Mouse (Mus musculus): ENCODE measurements around the gene Glis1. TPM values are rescaled to one million over a fixed set of nuclear protein-coding genes. Genes with fewer than 3 reads are reported as not detected.
A peak's percentile ranks its signal among the peaks of the same experiment; 100 is the strongest.

The Glis1 gene
- total and polyA plus RNA-seq, 2 experiments from 2014 or later, result 0.11 TPM; not detected in 1

DNA sequence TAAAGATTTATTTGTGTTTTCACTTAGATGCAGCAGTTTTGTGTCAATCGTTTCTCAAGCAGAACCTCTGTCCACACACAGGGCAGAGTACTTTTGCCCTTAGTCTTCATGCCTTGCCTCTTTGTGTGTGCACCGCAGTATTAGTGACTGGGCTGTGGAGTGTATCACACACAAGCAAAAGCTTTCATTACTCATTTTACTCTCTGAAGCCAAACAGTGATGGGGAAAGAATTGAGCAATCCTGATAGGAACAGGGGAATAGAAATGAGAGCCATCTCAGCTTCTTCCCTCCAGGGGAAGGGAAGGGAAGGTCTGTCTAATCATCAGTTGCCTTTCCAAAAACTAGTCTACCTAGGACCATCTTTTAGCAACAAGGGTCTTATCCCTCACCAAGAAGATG, 40.6 kb upstream of the Glis1 start:
- Histone ChIP-seq H3K4me3 (ENCODE audit: low read depth, low read length) (no peak overlapping the region), H3K27me3 (ENCODE audit: control insufficient read depth, insufficient read depth, low read length) (no peaks in the 10 kb centered on the region), H3K36me3 (replicated peaks; ENCODE audit: control insufficient read depth, insufficient read depth, low read length) (peaks cover 65% of the 10 kb centered on the region), H3K9me3 (replicated peaks; ENCODE audit: control insufficient read depth, low read length) (no peaks in the 10 kb centered on the region), H3K4me2 (ENCODE audit: low read depth, low read length) (no peak overlapping the region), H3K9ac (replicated peaks; ENCODE audit: low read depth, low read length) (no peak overlapping the region), H3K4me1 (ENCODE audit: control insufficient read depth, insufficient read depth) (no peaks in the 10 kb centered on the region), H3K27ac (ENCODE audit: low read depth) (no peak overlapping the region)
- TF ChIP-seq EP300 (IDR thresholded peaks at IDR 0.05; ENCODE audit: low read depth) (no peak), CTCF (IDR thresholded peaks at IDR 0.05; ENCODE audit: low read depth) (no peak)
- ATAC-seq (ENCODE audit: insufficient read depth, low read depth) (no peak), DNase-seq (ENCODE audit: low spot score) (no peak)
- 97% methylated on average over 2 of the region's 2 CpGs for WGBS

DNA sequence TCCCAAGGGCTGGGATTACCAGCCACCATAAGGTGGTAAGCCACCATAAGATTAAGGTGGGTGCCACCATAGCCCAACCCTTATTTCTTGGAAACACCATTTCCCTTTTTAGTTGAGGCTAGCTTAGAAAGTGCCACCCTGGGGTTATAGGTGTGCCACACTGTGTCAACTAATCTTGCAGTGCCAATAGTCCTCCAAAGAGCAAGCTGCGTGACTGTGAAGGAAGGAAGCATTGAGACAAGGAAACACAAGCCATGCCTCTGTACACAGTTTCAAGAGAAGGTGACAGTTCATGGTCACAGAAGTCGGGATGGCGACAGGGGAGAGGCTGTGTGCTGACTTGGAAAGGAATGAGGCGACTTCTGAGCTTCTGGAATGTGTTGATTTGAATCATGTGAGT, 14.2 kb upstream of the Glis1 start:
- no peak for TF ChIP-seq CTCF (IDR thresholded peaks at IDR 0.05; ENCODE audit: low read depth)
- TF ChIP-seq EP300 (IDR thresholded peaks at IDR 0.05; ENCODE audit: low read depth), result no peak
- Histone ChIP-seq H3K4me3 (ENCODE audit: low read depth, low read length) (no peak overlapping the region), H3K9me3 (replicated peaks; ENCODE audit: control insufficient read depth, low read length) (no peaks in the 10 kb centered on the region), H3K9ac (replicated peaks; ENCODE audit: low read depth, low read length) (no peak overlapping the region), H3K27me3 (ENCODE audit: control insufficient read depth, insufficient read depth, low read length) (0 out of 2 replicates have a peak, but pooled peaks cover 5% of the 10 kb centered on the region), H3K27ac (ENCODE audit: low read depth) (no peak overlapping the region), H3K4me1 (ENCODE audit: control insufficient read depth, insufficient read depth) (no peaks in the 10 kb centered on the region), H3K4me2 (ENCODE audit: low read depth, low read length) (no peak overlapping the region), H3K36me3 (replicated peaks; ENCODE audit: control insufficient read depth, insufficient read depth, low read length) (peaks cover 5% of the 10 kb centered on the region; the same call in 1 of the 2 replicates)
- 56% methylated on average over 4 of the region's 4 CpGs for WGBS
- no peak for ATAC-seq (ENCODE audit: insufficient read depth, low read depth)
- no peak for DNase-seq (ENCODE audit: low spot score)

DNA sequence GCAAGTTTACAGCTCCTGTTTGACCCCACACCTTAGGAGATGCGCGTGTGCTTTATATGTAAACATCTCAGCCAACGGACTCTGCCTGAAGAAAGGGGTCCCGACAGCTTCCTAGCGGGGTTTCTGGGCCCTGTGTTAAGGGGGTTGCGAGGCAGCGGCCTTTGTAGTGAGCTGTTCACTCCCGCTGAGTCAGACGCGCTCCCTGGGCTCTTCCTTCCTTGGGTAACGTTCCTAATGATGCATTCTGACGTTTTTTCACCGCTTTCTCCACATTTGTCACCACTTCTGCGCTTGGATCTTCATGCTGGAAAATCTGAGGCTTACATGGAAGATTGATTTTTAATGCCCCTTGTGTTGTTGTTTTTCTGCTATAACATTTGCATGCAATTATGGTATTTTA, 12.7 kb upstream of the Glis1 start:
- H3K9ac ChIP-seq (replicated peaks; ENCODE audit: low read depth, low read length), result no peak overlapping the region
- TF ChIP-seq EP300 (IDR thresholded peaks at IDR 0.05; ENCODE audit: low read depth) (no peak), CTCF (IDR thresholded peaks at IDR 0.05; ENCODE audit: low read depth) (no peak)
- H3K4me2 ChIP-seq (ENCODE audit: low read depth, low read length), result peak overlapping the region; percentile 48
- no peaks in the 10 kb centered on the region; the same call in 1 of the 2 replicates for H3K36me3 ChIP-seq (replicated peaks; ENCODE audit: control insufficient read depth, insufficient read depth, low read length)
- H3K9me3 ChIP-seq (replicated peaks; ENCODE audit: control insufficient read depth, low read length), result no peaks in the 10 kb centered on the region
- 3% methylated on average over 14 of the region's 14 CpGs for WGBS
- ATAC-seq (ENCODE audit: insufficient read depth, low read depth) (no peak), DNase-seq (ENCODE audit: low spot score) (no peak)
- no peaks in the 10 kb centered on the region for H3K4me1 ChIP-seq (ENCODE audit: control insufficient read depth, insufficient read depth)
- H3K27me3 ChIP-seq (ENCODE audit: control insufficient read depth, insufficient read depth, low read length), result 0 out of 2 replicates have a peak, but pooled peaks cover 5% of the 10 kb centered on the region
- peak overlapping the region; percentile 18 for H3K4me3 ChIP-seq (ENCODE audit: low read depth, low read length)
- no peak overlapping the region for H3K27ac ChIP-seq (ENCODE audit: low read depth)

DNA sequence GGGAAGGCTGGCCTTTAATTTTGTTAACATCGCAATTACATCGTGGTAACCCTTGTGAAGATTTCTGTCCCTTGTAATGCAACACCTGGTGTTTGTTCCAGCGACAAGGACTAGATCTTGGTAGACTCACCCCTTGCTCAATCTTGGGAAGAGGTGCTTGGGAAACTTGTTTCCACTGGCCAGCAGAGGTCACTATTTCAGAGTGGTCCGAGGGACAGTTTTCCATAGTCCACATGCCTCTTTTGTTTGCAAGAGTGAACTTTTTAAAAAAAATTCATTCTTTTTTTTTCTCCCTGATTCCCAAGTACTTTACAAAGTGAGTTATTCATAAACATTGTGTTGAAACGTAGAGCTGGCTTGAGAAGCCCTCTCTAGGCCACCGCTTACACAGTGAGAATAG, 12.2 kb upstream of the Glis1 start:
- peak; percentile 70 for TF ChIP-seq CTCF (IDR thresholded peaks at IDR 0.05; ENCODE audit: low read depth)
- no peak for TF ChIP-seq EP300 (IDR thresholded peaks at IDR 0.05; ENCODE audit: low read depth)
- H3K4me3 ChIP-seq (ENCODE audit: low read depth, low read length), result no peak overlapping the region
- 24% methylated on average over 6 of the region's 6 CpGs for WGBS
- ATAC-seq (ENCODE audit: insufficient read depth, low read depth) (no peak), DNase-seq (ENCODE audit: low spot score) (peak; percentile 37)
- no peak overlapping the region for H3K4me2 ChIP-seq (ENCODE audit: low read depth, low read length)
- no peak overlapping the region for H3K9ac ChIP-seq (replicated peaks; ENCODE audit: low read depth, low read length)
- no peak overlapping the region for H3K27ac ChIP-seq (ENCODE audit: low read depth)
- H3K27me3 ChIP-seq (ENCODE audit: control insufficient read depth, insufficient read depth, low read length), result 0 out of 2 replicates have a peak, but pooled peaks cover 5% of the 10 kb centered on the region
- no peaks in the 10 kb centered on the region for H3K9me3 ChIP-seq (replicated peaks; ENCODE audit: control insufficient read depth, low read length)
- H3K4me1 ChIP-seq (ENCODE audit: control insufficient read depth, insufficient read depth), result no peaks in the 10 kb centered on the region
- no peaks in the 10 kb centered on the region; the same call in 1 of the 2 replicates for H3K36me3 ChIP-seq (replicated peaks; ENCODE audit: control insufficient read depth, insufficient read depth, low read length)

DNA sequence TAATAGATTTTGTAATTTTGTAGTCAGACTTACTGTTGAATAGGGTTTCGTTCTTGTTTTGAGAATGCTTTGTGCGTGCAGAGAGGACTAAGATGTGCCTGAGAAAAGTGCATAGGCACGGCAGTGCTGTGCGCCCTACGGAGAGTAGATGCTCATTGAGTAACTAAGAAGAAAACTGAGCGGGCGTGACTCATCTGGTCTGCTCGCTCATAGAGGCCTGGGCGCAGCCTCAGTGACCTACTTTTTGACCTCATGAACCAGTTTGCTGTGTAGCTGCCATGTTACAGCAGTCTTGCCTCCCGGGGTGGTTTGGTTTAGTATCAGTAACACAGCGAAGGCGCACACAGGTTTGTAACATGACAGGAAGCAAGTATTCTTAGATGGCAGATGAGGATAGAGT, 8.8 kb upstream of the Glis1 start:
- WGBS, result 94% methylated on average over 12 of the region's 12 CpGs
- Histone ChIP-seq H3K27ac (ENCODE audit: low read depth) (no peak overlapping the region), H3K9me3 (replicated peaks; ENCODE audit: control insufficient read depth, low read length) (no peaks in the 10 kb centered on the region), H3K36me3 (replicated peaks; ENCODE audit: control insufficient read depth, insufficient read depth, low read length) (no peaks in the 10 kb centered on the region), H3K4me1 (ENCODE audit: control insufficient read depth, insufficient read depth) (no peaks in the 10 kb centered on the region), H3K9ac (replicated peaks; ENCODE audit: low read depth, low read length) (no peak overlapping the region), H3K4me3 (ENCODE audit: low read depth, low read length) (no peak overlapping the region), H3K27me3 (ENCODE audit: control insufficient read depth, insufficient read depth, low read length) (0 out of 2 replicates have a peak, but pooled peaks cover 17% of the 10 kb centered on the region), H3K4me2 (ENCODE audit: low read depth, low read length) (no peak overlapping the region)
- DNase-seq (ENCODE audit: low spot score) (no peak), ATAC-seq (ENCODE audit: insufficient read depth, low read depth) (no peak)
- TF ChIP-seq EP300 (IDR thresholded peaks at IDR 0.05; ENCODE audit: low read depth), result no peak
- TF ChIP-seq CTCF (IDR thresholded peaks at IDR 0.05; ENCODE audit: low read depth), result no peak

DNA sequence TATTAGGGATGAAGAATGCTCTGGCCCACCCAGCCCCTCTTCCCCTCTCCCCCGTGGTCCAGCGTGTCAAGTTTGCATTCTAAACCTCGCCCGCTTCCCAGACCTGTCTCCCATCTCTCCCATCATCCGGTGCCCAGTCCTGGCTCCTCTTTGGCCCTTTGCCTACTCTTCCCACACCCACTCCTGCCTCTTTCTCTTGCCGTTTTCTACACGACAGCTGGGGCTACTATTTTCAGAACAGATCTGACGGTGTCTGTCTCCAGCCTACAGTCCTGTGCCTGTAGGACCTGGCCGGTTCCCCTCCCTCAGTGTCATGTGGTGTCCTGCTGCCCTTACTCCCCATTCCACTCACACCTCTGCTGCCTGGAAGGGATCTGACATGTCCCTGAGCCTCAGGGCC, 7.8 kb upstream of the Glis1 start:
- no peak overlapping the region for H3K27ac ChIP-seq (ENCODE audit: low read depth)
- ATAC-seq (ENCODE audit: insufficient read depth, low read depth) (no peak), DNase-seq (ENCODE audit: low spot score) (no peak)
- no peak overlapping the region for H3K9ac ChIP-seq (replicated peaks; ENCODE audit: low read depth, low read length)
- no peaks in the 10 kb centered on the region for H3K9me3 ChIP-seq (replicated peaks; ENCODE audit: control insufficient read depth, low read length)
- 45% methylated on average over 9 of the region's 9 CpGs for WGBS
- TF ChIP-seq CTCF (IDR thresholded peaks at IDR 0.05; ENCODE audit: low read depth), result no peak
- TF ChIP-seq EP300 (IDR thresholded peaks at IDR 0.05; ENCODE audit: low read depth), result no peak
- H3K36me3 ChIP-seq (replicated peaks; ENCODE audit: control insufficient read depth, insufficient read depth, low read length), result no peaks in the 10 kb centered on the region
- H3K27me3 ChIP-seq (ENCODE audit: control insufficient read depth, insufficient read depth, low read length), result 0 out of 2 replicates have a peak, but pooled peaks cover 11% of the 10 kb centered on the region
- H3K4me3 ChIP-seq (ENCODE audit: low read depth, low read length), result no peak overlapping the region
- no peaks in the 10 kb centered on the region for H3K4me1 ChIP-seq (ENCODE audit: control insufficient read depth, insufficient read depth)
- H3K4me2 ChIP-seq (ENCODE audit: low read depth, low read length), result no peak overlapping the region

Measured in heart, postnatal 0 days (tissue).